Mouse (Mus musculus) left cerebral cortex, postnatal 10 days (tissue): ENCODE results near the gene Nkapd1. TPM values are rescaled to one million over a fixed set of nuclear protein-coding genes. Genes with fewer than 3 reads are reported as not detected.

Experiments used
- DNase-seq, 2 experiments: peaks; one replicate each; pipeline ENCODE4 v3.0.0; 2021 to 2022; ENCODE audit warnings: low spot score in 2 of 2, mixed read lengths in 1 of 2; ENCODE audit errors: extremely low spot score in 1 of 2
- intact Hi-C: fragments of 180-260 bp; cut with DNase I; formaldehyde crosslinking; loops from one replicate; pipeline ENCODE4 v1.15.1; 2025
- total RNA-seq, 2 experiments: library from RNA; stranded (reverse); gene quantifications; 2 replicates each; pipeline ENCODE4 v1.2.3; 2021

The Nkapd1 gene
- total RNA-seq, 2 experiments from 2014 or later = 28.9 to 30.3 TPM

DNA sequence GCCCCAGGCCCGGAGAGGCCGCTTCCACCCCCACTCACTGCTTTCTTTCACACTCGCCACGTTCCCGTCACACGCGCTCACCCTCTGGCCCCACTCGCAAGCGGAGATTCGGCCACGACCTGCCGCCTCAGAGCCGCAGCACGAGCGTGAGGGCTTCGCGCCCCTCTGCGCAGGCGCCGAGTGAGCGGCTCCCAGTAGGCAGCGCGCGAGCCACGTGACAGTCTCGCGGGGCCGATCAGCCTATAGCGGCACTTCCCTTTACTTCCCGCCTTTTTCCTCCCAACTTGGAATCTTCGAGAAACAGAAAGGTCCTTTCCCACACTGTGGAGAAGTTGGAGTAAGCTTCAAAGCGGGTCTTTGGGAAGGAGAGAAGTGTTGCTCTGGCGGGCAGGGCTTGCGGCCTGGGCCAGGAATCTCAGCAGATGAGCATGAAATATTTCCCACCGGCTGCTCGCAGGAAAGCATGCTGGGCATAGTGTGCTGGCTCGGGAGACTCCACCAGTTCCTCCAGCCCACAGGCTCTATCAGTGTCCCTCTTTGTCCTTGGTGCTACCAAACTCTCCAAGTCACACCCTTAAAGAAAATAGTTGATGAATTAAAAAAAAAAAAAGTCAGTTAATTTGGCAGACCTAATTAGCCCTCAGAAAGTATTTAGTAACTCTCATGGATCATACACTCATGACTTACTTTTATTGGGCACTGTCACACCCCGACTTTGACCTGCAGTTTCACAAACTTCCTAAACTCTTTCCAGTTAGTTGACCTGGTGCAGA is 55.9 kb downstream of the Nkapd1 start, which contains the start of gene Tex12:
Gene Tex12 (minus strand): TSS at position 181 of the 773 bp plus-strand sequence.
- intact Hi-C loops = no loop called here

More for the DNA sequence above, 55.9 kb downstream of the Nkapd1 start, which contains the start of gene Tex12:
- DNase-seq = no peak

Other genes starting within 250 kb of the Nkapd1 start
- gene Plet1, start 122.9 kb downstream of the Nkapd1 start, total RNA-seq = not detected
- gene Pts, start 88.7 kb downstream of the Nkapd1 start, total RNA-seq = 10 to 100 TPM; 46.7 to 48.0 TPM
- 10 to 100 TPM; 18.5 to 19.1 TPM for gene Il18, start 62.6 kb downstream of the Nkapd1 start, total RNA-seq
- 1 to 10 TPM; 1.6 to 1.8 TPM for gene Bco2, start 62.3 kb downstream of the Nkapd1 start, total RNA-seq
- gene Tex12, start 56.1 kb downstream of the Nkapd1 start, total RNA-seq = not detected
- gene Sdhd, start 13.7 kb downstream of the Nkapd1 start, total RNA-seq = 100 to 1,000 TPM; 145 to 154 TPM
- gene Timm8b, start 13.6 kb downstream of the Nkapd1 start, total RNA-seq = 100 to 1,000 TPM; 215 to 230 TPM
- gene Pih1d2, start 143 bp downstream of the Nkapd1 start, total RNA-seq = 1 to 10 TPM; 1.4 to 2.1 TPM
- gene Dlat, start 42.3 kb upstream of the Nkapd1 start, total RNA-seq = 100 to 1,000 TPM; 121 to 129 TPM
- 10 to 100 TPM; 75.0 to 76.6 TPM for gene Dixdc1, start 122.1 kb upstream of the Nkapd1 start, total RNA-seq
- 1 to 10 TPM; 2.0 to 2.7 TPM for gene 2310030G06Rik, start 129.1 kb upstream of the Nkapd1 start, total RNA-seq
- 10 to 100 TPM; 67.6 to 87.4 TPM for gene Cryab, start 133.9 kb upstream of the Nkapd1 start, total RNA-seq
- gene Hspb2, start 134.9 kb upstream of the Nkapd1 start, total RNA-seq = 1 to 10 TPM; 1.7 to 2.2 TPM
- gene Fdxacb1, start 150.8 kb upstream of the Nkapd1 start, total RNA-seq = 1 to 10 TPM; 5.5 to 6.6 TPM
- 10 to 100 TPM; 36.2 to 38.7 TPM for gene Alg9, start 157.6 kb upstream of the Nkapd1 start, total RNA-seq
- gene 1110032A03Rik, start 158.1 kb upstream of the Nkapd1 start, total RNA-seq = 10 to 100 TPM; 27.0 to 28.7 TPM
- gene Ppp2r1b, start 227.8 kb upstream of the Nkapd1 start, total RNA-seq = 10 to 100 TPM; 21.1 to 23.2 TPM